Mouse (Mus musculus) kidney, adult 2 months (tissue): ENCODE data around the gene Tnfrsf9.

Source experiments
- CTCF ChIP-seq: fragments of 200-500 bp; conservative IDR thresholded peaks from 2 replicates; pipeline ENCODE4 v1.5.1; 2011; ENCODE audit warnings: low read depth, mild to moderate bottlenecking, control low read depth, low read length, moderate library complexity, mixed read lengths; ENCODE audit not compliant: insufficient read depth, insufficient read length
- POLR2A ChIP-seq: fragments of 200-500 bp; IDR thresholded peaks from one replicate; pipeline ENCODE4 v1.6.1; 2011; ENCODE audit warnings: low read depth, low read length, control low read depth

DNA sequence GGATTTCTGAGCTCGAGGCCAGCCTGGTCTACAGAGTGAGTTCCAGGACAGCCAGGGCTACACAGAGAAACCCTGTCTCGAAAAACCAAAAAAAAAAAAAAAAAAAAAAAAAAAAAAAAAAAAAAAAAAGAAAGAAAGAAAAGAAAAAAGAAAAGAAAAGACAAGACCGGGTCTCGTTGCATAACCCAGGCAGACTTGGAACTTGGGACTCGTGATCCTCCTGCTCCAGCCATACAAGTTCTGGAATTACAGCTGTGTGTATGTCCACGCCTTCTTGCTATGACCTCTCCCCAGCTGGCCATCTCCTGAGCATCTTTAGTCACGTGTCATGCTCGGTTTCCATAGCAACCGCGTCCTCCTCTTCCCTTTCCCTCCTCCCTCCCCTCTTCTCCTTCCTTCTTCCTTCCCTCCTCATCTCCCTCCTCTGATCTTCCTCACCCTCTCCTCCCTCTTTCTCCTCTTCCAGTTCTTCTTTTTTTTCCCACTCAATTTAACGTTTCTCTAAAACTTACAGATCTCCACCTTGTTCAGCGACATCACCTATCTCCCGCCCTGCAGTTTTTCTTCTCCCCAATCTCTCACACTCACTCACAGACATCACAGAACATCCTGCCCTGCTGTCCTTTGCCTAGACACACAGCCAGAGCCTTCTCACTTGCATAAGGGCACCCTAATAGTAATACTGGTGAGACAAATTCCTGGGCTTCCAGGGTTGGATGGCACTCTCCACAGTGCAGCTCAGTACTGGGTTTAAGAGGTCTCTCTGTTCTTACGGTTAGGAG, 12.8 kb downstream of the Tnfrsf9 start:
- TF ChIP-seq POLR2A (no peak), CTCF (no peak)
